Mouse (Mus musculus) lung, postnatal 10 days (tissue): ENCODE results near the gene Tgds.
"Not testable (repeated sequence)": the region's sequence is repeated elsewhere in the genome, so short reads cannot be mapped to it uniquely, and the experiment has no call there.

Experiments
- DNase-seq: peaks from one replicate; pipeline ENCODE4 v3.0.0; 2021

Tgds gene

DNA sequence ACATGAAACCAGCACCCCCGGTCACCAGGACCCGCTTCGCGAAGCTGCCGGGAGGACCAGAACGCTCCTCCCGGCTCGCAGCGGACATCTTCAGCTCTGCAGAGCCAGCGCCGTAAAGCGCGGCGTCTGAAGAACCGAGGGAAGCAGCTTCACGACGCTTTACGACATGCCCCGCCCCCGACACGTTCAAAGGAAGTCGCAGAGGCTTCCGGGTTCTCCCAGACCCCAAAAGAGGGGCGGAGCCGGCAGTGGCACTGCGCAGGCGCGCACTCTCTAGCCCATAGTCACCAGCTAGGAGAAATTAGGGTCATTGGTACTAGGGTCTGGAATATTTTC, at the start of gene Tgds:
TSS of gene Tgds (minus strand) at position 114 of the 336 bp plus-strand sequence.
- DNase-seq: peak; percentile 100

DNA sequence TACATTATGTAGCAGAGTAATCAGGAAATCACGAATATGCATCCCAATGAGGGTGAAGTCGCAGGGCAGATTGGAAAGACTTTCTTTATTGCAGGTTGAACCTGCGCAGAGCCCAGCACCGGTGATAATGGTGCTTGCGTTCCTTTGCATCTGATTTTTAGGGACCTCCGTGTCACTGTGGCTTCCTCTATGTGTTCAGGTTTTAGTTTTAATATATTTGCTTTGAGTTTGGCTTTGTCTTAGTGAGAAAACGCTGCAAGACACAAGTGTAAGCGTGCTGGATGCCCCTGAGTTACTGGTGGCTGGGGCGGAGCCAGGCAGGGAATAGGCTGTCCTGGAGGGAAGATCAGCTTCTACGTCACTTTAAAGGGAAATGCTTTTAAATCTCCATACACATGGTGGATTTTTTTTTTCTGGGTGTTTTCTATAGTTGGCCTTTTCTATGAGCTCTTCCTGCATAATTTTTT, 48.2 kb upstream of the Tgds start:
- DNase-seq: peak; percentile 52

DNA sequence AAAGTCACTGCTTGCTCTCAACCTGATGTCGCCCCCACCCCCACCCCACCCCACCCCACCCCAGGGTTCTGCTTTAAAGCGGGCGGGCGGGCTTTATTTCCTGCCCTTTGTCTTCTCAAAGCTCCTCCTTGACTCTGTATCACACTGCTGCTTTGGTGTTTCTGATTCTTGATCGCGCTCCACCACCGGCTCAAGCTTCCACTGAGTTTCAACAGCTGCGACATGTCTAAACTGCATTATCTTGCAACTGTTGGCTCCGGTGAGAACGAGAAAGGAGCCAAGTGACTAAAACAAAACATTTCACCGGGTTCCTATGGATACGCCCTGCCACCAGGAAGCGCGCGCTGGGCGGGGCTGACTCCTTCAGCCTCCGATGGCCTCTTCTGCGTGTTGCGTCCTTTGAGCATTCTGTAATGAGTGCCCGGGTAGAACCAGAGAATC, 47.6 kb upstream of the Tgds start:
- peak; percentile 74 for DNase-seq

DNA sequence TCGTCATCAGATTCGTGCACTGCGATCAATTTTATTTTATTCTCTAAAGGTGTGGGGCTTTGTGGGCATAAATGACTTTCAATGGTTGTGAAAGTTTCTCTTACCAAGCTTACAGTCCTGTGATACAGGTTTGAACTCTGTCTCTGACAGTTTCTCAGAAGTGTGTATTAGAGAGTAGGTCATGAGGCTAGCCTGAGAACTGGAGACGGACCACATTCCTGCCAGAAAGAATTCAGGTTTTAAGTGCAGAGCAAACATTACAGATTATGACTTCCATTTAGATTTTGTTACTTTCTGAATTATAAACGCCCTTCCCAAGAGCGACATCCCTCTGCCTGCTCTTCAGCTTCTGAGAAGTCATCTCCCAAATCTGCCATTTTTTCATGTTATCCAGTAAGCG, 47.1 kb upstream of the Tgds start:
- no peak for DNase-seq

DNA sequence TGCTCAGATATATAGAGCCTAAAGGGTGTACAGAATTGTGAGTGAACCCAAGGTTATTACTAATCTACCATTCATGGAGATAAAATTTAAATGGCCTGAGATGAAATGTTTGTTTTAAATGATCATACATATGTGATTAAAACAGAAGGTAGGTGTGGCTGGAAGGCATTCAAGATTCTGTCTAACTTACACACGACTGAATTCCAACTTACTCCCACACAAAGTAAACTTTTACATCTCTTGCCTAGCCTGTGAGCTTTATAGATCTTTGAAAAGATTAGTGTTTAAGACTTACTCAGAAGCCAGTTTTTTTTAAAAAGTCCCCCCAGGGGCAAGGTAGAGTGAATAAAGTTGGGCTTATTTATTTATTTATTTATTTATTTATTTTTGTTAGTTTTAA, 46.7 kb upstream of the Tgds start:
- no peak for DNase-seq

DNA sequence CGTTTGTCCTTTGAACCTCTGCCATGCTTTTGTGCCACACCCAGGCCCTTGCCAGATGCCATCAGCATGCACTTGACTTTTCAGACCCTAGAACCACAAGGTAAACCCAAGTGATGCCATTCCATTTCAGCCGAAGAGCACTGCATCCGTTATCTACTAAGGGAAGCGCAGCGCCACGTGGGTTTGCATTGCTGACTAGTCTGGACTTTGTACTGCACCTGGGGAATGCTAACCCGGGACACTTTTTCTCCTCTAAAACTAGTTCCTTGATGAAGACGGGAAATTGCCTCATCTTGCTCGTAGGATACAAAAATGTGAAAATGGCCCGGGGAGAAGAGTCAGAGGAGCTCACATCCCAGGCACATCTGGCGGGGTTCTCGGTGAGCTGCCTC, 43.1 kb upstream of the Tgds start:
- DNase-seq: no peak

DNA sequence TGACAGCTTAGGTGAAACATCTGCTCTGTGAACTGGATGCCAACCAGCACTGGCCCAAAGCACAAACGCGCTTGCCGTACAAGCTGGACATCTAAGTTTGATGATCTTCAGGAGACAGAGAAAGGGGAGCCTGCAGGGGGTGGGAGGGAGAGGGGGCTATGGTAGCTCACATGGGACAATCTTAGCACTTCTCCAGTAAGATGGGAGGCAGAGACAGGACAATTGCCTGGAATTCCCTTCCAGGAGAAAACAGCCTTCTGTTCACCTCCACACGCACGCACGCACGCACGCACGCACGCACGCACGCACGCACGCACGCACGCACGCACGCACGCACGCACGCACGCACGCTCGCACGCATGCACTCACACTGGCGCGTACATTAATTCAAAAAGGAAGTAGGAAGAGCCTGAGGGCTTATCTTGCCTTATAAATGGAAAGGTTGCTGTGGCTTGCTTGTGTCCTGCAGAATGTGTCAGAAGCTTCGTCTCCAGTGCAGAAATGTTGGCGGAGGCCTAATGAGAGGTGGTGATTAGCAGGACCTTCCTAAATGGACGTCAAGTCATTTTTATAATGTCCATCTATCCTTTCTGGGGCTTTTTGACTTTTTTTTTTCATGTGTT, 42.6 kb upstream of the Tgds start:
- no peak for DNase-seq

DNA sequence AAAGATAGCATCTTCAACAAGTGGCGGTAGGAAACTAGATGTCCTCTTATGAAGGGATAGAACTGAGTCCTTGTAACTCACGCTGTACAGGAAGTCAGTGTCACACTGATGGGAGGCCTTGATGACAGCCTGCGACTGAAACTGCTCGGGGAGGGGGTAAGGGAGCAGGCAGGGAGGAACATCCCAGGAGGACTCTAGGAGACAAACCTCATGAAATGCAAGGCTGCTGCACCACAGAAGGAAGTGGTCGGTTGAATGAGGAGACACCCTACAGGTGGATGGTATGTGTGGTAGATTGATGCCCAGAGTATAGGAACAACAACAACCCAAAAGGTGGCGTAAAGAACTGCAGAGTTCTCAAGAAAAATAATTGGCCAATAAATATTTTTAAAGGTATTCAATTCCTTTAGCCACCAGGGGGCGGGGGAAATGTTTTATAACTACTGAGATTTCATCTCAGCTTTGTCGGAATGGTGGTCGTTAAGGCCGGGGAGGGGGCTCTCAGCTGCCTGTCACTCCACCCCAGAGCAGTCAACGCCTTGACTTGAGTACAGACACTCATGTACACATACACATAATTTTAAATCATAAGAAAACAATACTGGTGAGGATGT, 41.1 kb upstream of the Tgds start:
- DNase-seq: no peak

DNA sequence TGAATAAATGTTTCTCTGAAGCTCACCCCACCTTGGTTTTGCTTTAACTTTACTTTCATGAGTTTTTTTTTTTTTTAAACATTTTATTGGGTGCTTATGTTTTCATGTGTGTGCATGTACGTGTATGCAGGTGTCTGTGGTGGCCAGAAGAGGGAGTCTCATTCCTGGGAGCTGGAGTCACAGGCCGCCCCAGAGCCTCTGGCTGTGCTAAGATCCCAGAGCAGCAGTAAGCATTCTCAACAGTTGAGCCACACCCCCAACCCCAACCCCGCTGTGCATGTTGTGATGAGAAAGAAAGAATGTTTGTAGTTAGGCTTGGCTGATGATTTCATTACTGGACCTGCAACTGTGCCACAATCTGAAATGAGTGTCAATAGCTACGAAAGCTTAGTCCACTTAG, 36.2 kb upstream of the Tgds start:
- no peak for DNase-seq

DNA sequence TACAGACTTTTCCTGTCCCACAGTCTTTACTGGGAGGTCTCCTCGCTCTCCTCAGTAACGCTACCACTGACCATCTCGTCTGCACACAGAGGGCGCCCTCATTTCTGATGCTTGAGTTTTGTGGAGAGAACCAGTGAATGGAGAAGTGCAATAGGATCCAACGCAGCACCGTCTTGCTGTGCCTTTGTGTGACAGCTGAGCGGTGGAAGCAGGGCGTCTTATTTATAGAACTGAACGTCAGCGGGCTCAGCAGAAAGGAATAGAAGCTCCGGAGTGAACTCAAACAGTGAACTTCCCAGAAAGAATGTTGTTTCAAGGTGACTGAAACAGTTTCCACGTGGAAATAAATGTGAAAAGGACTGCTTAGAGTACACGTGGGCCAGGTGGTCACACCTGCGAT, 30.1 kb upstream of the Tgds start:
- no peak for DNase-seq

DNA sequence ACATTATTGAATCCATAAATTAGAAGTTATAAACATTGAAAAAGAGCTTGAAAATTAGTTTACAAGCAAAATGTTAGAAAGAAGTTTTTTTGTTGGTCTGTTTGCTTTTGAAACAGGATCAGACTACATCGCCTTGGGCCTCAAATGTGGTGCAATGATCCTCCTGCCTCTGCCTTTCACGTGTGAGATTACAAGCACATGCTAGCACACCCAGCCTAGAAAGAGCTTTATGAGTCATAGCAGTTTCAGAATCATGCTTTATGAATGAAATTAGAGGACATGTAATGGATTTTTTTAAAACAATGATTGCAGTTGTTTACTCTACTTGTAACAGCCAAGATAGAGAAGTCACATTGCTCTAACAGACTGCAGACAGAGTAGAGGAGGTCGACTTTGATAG, 29.2 kb upstream of the Tgds start:
- DNase-seq: no peak

DNA sequence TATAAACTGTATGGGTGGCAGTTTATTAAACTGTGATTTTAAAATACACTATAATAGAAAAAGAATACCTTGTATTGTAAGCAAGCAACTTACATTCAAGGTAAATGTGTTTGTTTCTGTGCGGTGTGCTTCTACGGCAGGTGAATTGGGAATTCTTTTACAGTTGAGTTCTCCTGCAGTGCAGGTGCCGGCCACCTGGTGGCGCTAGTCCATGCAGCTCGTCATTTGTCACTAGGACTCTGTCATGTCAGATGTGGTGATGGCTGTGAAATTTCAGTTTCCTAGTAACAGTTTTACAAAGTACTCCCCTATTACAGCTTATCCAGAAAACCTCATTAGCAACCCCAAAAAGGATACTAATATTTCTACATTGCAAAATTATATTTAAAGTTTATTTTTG, 24.6 kb upstream of the Tgds start:
- peak; percentile 62 for DNase-seq

DNA sequence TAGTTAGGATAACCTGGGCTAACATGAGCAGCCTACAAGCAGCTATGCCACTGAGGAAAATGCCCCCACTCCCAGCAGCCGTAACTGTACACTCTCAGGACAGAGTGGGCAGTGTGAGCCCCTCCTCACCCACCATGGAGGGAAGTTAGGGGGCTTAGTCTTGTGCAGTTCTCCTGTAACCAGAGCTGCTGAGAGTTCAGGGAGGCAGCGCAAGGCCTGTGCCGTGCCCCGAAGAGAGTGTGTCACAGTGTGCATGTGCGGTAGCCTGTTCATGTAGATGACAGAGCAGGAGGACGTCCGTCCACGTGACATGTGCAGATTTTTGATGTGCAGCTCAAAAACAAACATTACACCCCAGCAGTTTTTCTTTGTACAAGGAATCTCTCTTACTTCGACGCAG, 24.2 kb upstream of the Tgds start:
- DNase-seq: no peak

DNA sequence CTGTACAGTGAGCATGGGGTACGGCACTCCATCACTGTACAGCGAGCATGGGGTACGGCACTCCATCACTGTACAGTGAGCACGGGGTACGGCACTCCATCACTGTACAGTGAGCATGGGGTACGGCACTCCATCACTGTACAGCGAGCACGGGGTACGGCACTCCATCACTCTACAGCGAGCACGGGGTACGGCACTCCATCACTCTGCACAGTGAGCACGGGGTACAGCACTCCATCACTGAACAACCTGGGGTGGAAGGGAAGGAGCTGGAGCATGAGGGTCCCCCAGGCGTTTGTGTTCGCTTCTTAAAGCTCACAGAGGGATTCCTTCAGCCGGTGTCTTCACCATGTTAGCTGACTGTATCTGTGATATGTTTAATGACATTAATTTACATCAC, 23.5 kb upstream of the Tgds start:
- not testable (repeated sequence) for DNase-seq

DNA sequence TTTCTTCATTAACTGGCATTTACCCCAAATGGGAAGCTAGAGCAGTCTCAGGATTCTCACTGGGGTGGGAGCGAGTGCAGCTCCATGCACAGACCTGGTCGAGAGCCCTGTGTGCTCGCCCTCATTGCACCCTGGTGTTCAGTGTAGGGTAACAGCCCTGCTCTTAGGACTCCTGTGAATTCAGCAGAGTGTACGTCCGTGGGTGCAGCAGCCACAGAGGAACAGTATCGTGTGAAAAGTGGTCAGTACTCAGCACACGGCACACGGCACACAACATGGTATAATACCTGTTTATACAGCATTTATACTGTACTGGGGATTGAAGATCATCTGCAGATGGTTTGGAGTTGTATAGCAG, 19.7 kb upstream of the Tgds start:
- no peak for DNase-seq

DNA sequence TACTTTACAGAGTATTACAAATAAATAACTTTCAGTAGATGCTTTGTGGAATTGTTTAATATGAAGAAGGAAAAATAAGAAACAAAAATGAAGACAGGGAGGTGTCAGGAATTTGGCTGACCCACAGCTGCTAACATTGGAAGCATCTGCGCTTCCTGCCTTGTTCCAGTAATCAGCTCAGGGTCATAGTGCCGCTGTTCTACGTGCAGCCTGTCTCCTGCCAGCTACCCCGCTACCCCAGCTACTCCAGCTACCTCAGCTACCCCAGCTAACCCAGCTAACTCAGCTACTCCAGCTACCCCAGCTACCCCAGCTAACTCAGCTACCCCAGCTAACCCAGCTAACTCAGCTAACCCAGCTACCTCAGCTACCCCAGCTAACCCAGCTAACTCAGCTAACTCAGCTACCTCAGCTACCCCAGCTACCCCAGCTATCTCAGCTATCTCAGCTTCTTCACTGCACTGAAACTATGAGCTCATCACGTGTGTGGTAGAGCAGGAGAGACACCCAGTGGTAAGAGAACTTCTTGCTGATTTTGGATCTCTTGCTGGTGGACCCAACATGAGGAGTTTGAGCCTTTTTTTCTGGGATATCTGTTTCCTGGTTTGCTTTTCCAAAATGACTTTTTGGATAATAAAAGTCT, 19.2 kb upstream of the Tgds start:
- peak; percentile 46 for DNase-seq

DNA sequence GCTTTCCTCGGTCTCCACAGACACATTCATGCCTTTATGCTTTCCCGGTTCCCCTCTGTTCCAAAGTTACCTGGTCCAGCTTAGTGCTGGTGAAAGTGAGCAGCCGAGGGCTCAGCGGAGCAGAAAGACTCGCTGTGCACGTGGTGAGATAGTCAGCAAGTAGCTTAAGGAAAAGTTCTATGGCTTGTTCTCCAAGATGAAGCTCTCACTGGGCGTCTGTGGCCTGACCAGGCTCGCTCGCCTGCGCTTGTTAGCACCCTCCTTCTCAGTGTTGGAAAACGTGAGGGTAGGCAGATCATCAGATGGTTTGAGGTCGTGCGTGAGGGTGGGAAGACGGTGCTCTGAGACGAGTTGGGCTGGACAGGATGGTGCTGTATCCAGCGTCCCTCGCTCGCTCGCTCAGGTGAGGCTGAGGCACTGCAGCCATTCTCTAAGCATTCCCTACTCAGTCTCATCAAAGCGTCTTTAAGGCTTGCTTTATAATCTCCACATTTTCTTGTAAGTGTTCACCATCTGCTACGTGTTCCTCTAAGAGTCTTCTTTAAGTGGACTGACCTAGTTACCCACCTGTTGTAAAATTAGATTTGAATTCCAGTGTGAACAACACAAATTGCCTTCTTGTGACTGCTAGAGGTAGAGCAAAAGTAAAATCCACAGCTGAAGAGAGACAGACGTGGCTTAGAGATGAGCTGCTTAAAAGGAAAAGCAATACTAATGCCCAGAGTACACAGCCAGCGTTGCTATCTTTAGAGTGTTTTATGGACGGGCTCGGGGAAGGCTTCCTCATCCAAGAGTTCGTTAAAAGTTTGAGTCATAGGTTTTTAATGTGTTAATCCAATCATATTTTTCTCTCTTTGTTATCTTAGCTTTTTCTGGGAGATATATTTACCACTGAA, 18.3 kb upstream of the Tgds start:
- no peak for DNase-seq

DNA sequence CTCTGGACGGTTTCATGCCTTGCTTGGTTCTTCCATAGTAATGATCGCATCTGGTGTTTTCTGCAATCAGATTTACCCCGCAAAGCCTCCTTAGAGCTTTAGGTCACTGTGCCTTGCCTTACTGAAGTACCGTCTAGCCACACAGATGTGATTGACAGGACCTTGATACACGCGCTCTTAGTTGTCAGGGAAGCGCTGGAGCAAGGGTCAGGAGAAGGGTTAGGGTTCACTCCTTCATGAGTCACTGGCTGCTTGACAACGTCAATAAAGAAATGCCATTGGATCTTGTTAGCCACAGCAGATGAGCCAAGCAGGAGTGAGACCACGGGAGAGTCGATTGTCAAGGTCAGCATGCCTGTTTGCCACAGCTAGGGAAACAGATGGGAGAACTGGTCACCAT, 16.0 kb upstream of the Tgds start:
- DNase-seq: no peak

DNA sequence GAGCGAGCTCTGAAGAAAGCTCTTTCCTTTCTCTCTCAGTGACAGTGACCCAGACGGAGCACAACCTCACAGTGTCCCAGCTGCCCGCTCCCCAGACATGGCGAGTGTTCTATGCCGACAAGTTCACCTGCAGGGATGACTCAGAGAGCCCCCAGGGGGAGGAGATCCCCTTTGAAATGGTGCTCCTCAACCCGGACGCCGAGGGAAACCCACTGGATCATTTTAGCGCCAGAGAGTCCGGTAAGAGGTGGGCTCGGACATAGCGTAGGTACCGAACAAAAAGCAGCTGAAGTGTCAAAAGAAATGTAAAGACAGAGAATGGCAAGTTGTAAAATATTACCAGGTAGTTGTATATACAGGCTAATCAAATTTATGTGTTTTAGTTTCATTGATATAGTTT, 15.5 kb upstream of the Tgds start:
- DNase-seq: no peak

DNA sequence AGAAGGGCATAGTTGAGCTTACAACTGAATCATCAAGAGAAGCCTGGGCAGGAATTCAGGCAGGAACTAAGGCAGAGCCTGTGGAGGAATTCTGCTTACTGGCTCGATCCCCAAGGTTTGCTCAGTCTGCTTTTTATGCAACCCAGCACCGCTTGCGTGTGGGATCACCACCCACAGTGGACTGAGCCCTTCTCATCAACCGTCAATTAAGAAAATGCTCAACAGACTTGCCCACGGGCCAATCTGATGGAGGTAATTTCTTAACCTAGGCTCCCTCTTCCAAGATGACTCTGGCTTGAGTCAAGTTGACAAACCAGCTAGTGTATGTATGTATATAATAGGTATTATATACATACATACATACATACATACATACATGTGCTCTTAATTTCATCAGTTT, 9.7 kb upstream of the Tgds start:
- DNase-seq: no peak

DNA sequence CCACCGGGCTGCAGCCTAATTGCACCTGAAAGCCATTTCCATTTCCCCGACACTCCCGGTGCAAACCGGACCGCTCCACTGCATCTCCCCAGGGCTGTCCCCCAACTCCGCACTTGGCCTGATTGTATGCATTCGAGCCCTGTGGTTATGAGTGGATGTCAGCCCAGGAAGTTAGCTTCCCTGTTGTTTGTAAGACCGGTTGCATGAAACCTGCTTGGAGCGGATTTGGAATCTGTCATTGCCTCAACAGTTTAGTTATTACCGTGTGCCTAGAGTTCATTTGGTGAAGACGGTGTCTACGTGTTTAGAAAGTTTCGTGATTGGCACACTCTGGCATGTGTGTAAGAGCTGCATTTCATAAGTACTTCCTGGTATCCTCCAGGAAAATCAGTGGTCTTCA, 4.9 kb upstream of the Tgds start:
- no peak for DNase-seq

DNA sequence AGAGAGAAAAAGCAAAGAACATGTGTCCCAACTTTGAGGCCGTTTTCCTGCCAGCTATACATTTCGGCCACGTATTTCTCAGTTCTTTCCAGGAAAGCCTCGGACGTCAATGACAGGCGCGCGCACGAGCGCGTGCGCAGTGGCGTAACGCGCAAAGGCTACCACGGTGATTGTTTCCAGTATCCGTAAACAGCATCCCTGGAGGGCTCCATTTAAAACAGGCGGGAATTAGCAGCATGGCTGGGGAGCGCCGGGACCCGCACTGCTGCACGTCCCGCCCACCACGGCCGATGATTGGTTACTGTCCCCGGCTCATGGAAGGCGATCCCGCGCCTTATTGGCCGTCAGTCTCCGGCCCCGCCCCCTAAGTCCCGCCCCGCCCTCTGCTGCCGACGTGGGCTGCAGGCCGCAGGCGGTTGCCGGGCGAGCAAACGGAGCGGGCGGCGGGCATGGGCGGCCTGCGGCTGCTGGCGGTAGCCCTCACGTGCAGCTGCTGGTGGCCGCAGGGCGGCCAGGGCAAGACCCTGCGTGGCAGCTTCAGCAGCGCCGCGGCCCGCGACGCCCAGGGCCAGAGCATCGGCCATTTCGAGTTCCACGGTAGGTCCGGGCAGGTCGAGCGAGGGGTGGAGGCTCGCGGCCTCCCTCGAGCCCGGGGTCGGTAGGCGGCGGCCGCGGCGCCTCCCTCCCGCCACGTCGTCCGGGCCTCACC, 4.3 kb upstream of the Tgds start, which contains the start of gene Gpr180:
TSS of gene Gpr180 (plus strand) at position 415 of the 709 bp plus-strand sequence.
- DNase-seq: peak; percentile 98
